Mouse (Mus musculus) heart, embryonic 10.5 days (tissue): ENCODE results near the gene Ddx47. TPM values are rescaled to one million over a fixed set of nuclear protein-coding genes. Genes with fewer than 3 reads are reported as not detected.
A peak's percentile ranks its signal among the peaks of the same experiment; 100 is the strongest.

Experiments used
- DNase-seq: peaks from one replicate; pipeline ENCODE4 v3.0.0-alpha.2; 2017; ENCODE audit warnings: low spot score
- H3K27ac ChIP-seq: fragments of 300-500 bp; sonication (generic); 2 replicates; pipeline ENCODE4 v1.5.1; 2016; ENCODE audit warnings: mild to moderate bottlenecking
- H3K27me3 ChIP-seq: fragments of 300-500 bp; sonication (generic); 2 replicates; pipeline ENCODE4 v1.6.1; 2016; ENCODE audit warnings: mild to moderate bottlenecking; ENCODE audit not compliant: poor library complexity, insufficient read depth, severe bottlenecking
- H3K36me3 ChIP-seq: fragments of 300-500 bp; sonication (generic); 2 replicates; pipeline ENCODE4 v1.6.1; 2016; ENCODE audit warnings: mild to moderate bottlenecking, moderate library complexity
- H3K4me1 ChIP-seq: fragments of 300-500 bp; sonication (generic); 2 replicates; pipeline ENCODE4 v1.6.1; 2016; ENCODE audit warnings: mild to moderate bottlenecking
- H3K4me3 ChIP-seq: fragments of 300-500 bp; sonication (generic); 2 replicates; pipeline ENCODE4 v1.5.1; 2016; ENCODE audit warnings: mild to moderate bottlenecking, moderate library complexity
- H3K9me3 ChIP-seq: fragments of 300-500 bp; sonication (generic); 2 replicates; pipeline ENCODE4 v1.6.1; 2016; ENCODE audit warnings: mild to moderate bottlenecking, moderate library complexity
- WGBS: fragments of 180-500 bp; shearing (Covaris S2); methylation state at CpG from one replicate; pipeline ENCODE4 v1.1.7; 2016; 5-methylcytosine and 5-hydroxymethylcytosine counted together
- polyA plus RNA-seq: library from polyadenylated mRNA; unstranded; fragments of >200 nt; fragmentation: Nextera tagmentation; extraction: Ambion mirVana; gene quantifications from 2 replicates; pipeline ENCODE4 v1.2.1, GENCODE M21; 2016

The Ddx47 gene
- 75.6 and 99.1 TPM in 2 replicates for polyA plus RNA-seq

DNA sequence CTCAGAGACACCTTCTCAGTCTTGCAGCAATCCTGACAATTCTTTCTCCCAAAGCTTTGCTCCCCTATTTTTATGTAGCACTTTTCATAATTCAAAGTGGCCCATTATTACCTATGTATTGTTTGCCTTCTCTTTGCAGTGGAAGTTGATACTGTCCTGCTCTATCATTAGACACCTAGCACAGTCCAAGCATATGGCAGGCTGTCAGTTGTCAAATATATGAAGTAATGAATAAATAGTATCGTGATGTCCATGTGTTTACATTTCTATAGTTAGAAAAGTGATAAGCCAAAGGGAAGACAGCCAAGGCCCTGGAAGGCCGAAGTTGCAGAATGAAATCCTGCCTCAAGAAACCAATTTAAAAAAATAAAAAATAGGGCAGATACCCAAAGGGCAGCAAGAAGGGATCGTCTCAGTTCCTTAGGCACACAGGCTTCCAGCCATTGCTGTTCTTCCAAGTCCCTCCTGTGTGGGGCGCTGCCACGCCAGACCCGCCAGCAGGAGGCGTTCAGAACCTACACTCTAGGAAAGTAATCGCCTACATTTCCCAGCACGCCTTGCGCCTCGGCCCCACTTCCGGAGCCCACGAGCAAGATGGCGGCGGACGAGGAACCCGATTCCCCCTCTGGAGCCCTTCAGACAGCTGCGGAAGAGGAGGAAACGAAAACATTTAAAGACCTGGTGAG is at the start of gene Ddx47:
Gene Ddx47 (plus strand): TSS at position 565 of the 686 bp plus-strand sequence.
- WGBS, result 6% methylated on average over 19 of the region's 19 CpGs
- H3K36me3 ChIP-seq, result peaks cover 27% of the 10 kb centered on the region
- peaks cover 6% of the 10 kb centered on the region; the same call in 1 of the 2 replicates for H3K4me1 ChIP-seq
- peak within 1 kb of the TSS; percentile 75 for H3K4me3 ChIP-seq
- DNase-seq, result peak; percentile 98
- no peaks in the 10 kb centered on the region for H3K9me3 ChIP-seq
- peak within 1 kb of the TSS; percentile 82 for H3K27ac ChIP-seq
- H3K27me3 ChIP-seq, result no peaks in the 10 kb centered on the region

DNA sequence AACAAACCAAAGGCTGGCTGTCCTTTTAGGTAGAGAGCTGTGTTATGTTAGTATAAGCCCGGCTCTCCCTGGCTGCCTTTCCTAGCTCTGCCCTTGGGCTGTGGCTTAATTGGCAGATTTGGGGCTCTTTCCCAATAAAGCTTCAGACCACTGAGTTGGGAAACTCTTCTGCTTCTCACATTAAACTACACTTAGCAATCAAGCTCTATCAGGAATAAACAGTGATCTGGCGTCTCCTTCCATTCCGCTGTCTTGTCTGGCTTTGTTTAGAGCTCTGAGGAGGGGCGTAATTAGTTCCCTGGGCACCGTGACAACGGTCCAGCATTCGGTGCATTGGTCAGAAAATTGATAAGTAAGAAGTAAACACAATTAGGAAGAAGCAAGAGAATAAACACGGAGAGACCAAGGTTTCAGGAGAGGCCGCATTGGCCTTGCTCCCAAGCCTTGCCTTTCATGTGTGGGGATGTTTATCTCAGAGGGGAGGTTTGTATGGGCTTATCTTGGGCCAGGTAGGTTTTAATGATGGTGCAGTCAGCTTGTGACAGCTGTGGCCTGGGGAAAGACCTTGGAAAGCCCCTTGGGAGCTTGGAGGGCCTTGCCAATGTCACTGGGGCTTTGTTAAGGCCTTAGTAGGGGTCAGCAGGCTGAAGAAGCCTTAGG is 49.4 kb upstream of the Ddx47 start:
- no peak for DNase-seq
- H3K27me3 ChIP-seq, result no peaks in the 10 kb centered on the region
- H3K9me3 ChIP-seq, result no peaks in the 10 kb centered on the region
- 61% methylated on average over 9 of the region's 9 CpGs for WGBS
- H3K36me3 ChIP-seq, result no peaks in the 10 kb centered on the region
- H3K4me3 ChIP-seq, result no peak overlapping the region
- H3K4me1 ChIP-seq, result 0 out of 2 replicates have a peak, but pooled peaks cover 10% of the 10 kb centered on the region
- H3K27ac ChIP-seq, result no peak overlapping the region

DNA sequence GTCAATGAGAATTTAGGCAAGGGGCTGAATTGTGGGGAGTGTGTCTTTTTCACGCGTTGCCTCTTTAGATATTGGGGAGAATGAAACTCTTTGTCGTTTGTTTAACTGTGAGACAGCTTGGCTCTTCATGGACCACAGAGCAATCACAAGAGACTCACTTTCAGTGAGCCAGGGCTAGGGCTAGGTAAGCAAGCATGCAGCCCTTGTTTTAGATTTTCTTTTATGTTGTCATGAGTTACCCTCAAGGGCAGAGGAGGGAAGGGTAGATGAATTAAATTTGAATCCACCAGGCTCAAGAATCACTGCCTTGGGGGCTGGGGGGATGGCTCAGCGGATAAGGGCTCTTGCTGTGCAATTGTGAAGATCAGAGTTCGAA is 48.9 kb upstream of the Ddx47 start:
- Histone ChIP-seq H3K27ac (no peak overlapping the region), H3K4me3 (no peak overlapping the region), H3K4me1 (0 out of 2 replicates have a peak, but pooled peaks cover 10% of the 10 kb centered on the region), H3K27me3 (no peaks in the 10 kb centered on the region), H3K9me3 (no peaks in the 10 kb centered on the region), H3K36me3 (no peaks in the 10 kb centered on the region)
- 77% methylated on average over 5 of the region's 5 CpGs for WGBS
- DNase-seq, result no peak

DNA sequence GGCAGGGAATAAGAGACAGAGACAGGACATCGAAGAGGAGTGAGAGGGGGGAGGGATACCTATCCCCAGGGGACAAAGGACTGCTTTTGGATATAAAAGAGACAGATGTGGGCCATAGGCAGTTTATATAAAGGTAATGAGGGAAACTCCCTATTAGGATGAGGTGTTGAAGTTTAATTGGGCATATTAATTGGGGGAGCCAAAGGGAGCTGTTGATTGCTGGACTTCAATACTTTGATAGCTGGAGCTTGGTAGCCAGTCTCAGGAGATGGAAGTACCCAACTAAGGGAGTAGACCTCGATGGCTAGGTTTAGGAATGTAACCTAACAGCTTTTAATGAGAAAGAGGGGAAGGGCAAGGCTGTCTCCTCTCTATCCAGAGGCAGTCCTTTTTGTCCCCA is 47.5 kb upstream of the Ddx47 start:
- Histone ChIP-seq H3K4me3 (no peak overlapping the region), H3K27ac (no peak overlapping the region), H3K36me3 (no peaks in the 10 kb centered on the region), H3K4me1 (0 out of 2 replicates have a peak, but pooled peaks cover 10% of the 10 kb centered on the region), H3K27me3 (no peaks in the 10 kb centered on the region), H3K9me3 (no peaks in the 10 kb centered on the region)
- DNase-seq, result no peak
- 69% methylated on average over 2 of the region's 2 CpGs for WGBS

DNA sequence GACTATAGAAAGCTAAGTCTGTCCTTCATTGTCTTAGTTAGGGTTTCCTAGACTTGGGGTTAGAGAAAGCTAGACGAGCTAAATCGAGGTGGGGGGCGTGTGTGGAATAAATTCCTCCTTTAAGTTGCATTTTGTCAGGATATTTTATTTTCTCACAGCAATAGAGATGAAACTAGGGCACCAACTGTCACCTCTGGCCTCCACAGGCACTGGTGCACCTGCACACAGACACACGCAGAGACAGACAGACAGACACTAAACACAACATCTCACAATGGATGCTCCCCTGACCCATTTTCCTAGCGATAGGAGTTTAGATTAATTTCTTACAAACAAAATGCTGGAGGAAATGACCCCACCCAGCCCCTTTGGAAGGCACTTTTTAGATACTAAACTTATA is 44.7 kb upstream of the Ddx47 start:
- no peak for DNase-seq
- Histone ChIP-seq H3K36me3 (no peaks in the 10 kb centered on the region), H3K9me3 (no peaks in the 10 kb centered on the region), H3K27me3 (no peaks in the 10 kb centered on the region), H3K4me1 (0 out of 2 replicates have a peak, but pooled peaks cover 6% of the 10 kb centered on the region), H3K27ac (no peak overlapping the region), H3K4me3 (no peak overlapping the region)
- 80% methylated on average over 5 of the region's 5 CpGs for WGBS

DNA sequence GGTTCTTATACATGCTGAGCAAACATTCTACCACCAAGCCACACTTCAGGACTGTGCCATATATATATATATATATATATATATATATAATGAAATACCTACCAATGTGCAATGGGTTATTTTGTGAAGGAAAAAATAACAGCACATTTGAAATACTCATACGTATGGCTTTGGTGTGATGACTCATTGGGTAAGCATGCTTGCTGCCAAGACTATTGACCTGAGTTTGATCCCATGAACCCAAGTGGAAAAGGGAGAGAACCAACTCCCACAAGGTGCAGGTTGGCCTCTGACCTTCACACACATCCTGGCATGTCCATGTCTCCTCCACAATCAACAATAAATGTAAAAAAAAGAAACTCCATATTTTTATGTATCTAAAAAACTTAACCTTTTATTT is 43.1 kb upstream of the Ddx47 start:
- Histone ChIP-seq H3K9me3 (no peaks in the 10 kb centered on the region), H3K27me3 (no peaks in the 10 kb centered on the region)
- WGBS, result 52% methylated on average over 1 of the region's 1 CpGs

DNA sequence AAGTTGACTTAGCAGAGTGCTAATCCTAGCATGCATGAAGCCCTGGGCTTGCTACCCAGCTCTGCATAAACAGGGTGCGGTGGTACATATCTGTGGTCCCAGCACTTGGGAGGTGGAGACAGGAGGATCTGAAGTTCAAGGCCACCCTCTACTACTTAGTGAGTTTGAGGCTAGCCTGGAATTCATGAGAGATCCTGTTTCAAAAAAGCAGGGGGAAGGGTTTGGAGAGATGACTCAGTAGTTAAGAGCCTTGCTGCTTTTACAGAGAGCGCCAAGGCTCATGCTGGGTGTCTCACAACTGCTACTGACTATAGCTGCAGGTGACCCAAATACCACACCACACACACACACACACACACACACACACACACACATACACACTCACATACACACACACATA is 41.9 kb upstream of the Ddx47 start:
- Histone ChIP-seq H3K27ac (no peak overlapping the region), H3K27me3 (no peaks in the 10 kb centered on the region), H3K9me3 (no peaks in the 10 kb centered on the region), H3K4me3 (no peak overlapping the region), H3K4me1 (no peaks in the 10 kb centered on the region), H3K36me3 (no peaks in the 10 kb centered on the region)
- DNase-seq, result no peak
- WGBS, result 80% methylated on average over 2 of the region's 2 CpGs

More for the DNA sequence above, 43.1 kb upstream of the Ddx47 start:
- no peaks in the 10 kb centered on the region for H3K4me1 ChIP-seq
- H3K4me3 ChIP-seq, result no peak overlapping the region
- no peak for DNase-seq
- no peaks in the 10 kb centered on the region for H3K36me3 ChIP-seq
- no peak overlapping the region for H3K27ac ChIP-seq

DNA sequence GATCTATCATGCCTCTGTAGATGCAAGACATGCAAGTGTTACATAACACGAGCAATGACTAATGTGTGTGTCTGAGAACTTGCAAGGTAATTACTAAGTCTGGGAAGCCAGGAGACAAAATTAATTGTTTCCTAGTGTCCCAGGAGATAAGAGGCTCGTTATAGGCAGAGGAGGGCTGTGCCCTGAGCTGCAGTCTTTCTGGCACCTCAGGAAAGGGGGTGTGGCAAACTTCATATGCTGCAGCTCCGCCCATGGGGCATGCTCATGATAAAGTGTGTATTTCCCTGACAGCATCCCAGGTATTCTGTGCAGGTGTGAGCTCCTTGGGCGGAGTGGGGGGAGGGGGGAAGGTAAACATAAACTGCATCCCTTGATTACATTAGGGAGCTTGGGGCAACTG is 39.3 kb upstream of the Ddx47 start:
- WGBS, result 49% methylated on average over 4 of the region's 4 CpGs
- Histone ChIP-seq H3K9me3 (no peaks in the 10 kb centered on the region), H3K4me1 (peaks cover 9% of the 10 kb centered on the region), H3K36me3 (no peaks in the 10 kb centered on the region), H3K4me3 (no peak overlapping the region), H3K27me3 (no peaks in the 10 kb centered on the region), H3K27ac (no peak overlapping the region)
- DNase-seq, result no peak

DNA sequence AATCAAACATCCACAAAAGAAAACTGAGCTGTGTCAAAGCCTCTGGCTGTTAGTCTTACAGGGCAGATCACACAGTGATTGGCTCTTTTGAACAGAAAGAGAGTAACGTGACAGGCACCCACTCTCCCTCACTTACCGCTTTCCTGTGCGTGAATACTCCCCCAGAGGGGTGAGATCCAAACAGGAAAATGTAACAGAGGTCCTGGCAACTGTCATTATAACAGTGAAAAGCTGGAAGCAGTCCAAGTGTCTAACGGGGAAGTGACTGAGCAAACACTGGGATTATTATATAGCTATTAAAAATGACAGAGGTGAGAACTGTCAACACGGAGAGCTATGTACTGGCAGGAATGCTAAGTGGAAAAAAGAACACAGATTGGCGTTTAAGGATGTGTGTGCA is 34.8 kb upstream of the Ddx47 start:
- no peaks in the 10 kb centered on the region for H3K36me3 ChIP-seq
- no peak overlapping the region for H3K27ac ChIP-seq
- H3K9me3 ChIP-seq, result no peaks in the 10 kb centered on the region
- H3K4me3 ChIP-seq, result no peak overlapping the region
- DNase-seq, result no peak
- H3K27me3 ChIP-seq, result 0 out of 2 replicates have a peak, but pooled peaks cover under 1% of the 10 kb centered on the region
- peaks cover 19% of the 10 kb centered on the region for H3K4me1 ChIP-seq
- WGBS, result 53% methylated on average over 6 of the region's 6 CpGs

DNA sequence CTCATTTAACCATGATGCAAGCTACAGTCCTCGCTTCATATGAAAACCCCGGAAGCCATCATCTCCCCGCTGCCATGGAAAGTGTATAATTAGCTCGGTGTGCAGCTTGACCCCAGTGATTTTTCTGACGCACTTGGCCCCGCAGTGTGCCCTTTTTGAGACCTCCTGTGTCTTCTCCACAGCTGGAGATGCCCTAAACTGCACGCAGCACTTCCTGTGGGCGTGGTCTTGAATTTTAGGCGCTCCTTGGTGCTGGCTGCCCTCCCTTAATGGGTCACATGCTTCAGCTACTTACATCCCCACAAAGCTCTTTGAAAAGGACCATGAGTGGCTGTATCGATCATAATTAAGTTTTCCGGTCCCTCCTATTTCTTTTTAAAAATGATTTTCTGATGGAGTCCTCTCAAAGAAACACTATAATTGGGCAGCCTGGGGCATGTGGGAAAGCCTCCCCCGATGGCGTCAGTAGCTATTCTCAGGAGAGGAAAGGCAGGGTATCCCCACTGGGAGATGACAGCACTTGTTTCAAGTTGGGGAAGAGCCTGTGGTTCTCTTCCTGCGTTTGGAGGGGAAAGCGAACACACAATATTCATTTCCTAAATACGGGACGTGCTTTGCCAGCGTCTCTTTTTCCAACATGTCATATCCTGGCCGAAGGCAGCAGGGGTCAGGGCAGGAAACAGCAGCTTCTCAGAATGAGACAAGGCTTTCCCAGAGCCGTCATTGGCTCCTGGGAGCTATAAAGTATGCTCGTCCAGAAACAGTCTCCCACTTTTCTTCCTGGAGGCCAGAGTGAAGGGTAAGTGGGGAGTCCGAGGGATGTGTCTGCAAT is 30.0 kb upstream of the Ddx47 start, which contains the start of gene Apold1:
Gene Apold1 (plus strand): TSS at position 488 of the 832 bp plus-strand sequence.
- peak; percentile 78 for DNase-seq
- WGBS, result 45% methylated on average over 22 of the region's 22 CpGs
- Histone ChIP-seq H3K27ac (peak within 1 kb of the TSS; percentile 72), H3K4me3 (peak within 1 kb of the TSS; percentile 19; the same call in 1 of the 2 replicates), H3K9me3 (no peaks in the 10 kb centered on the region), H3K27me3 (peaks cover 15% of the 10 kb centered on the region; the same call in 1 of the 2 replicates), H3K36me3 (no peaks in the 10 kb centered on the region), H3K4me1 (peaks cover 31% of the 10 kb centered on the region)

DNA sequence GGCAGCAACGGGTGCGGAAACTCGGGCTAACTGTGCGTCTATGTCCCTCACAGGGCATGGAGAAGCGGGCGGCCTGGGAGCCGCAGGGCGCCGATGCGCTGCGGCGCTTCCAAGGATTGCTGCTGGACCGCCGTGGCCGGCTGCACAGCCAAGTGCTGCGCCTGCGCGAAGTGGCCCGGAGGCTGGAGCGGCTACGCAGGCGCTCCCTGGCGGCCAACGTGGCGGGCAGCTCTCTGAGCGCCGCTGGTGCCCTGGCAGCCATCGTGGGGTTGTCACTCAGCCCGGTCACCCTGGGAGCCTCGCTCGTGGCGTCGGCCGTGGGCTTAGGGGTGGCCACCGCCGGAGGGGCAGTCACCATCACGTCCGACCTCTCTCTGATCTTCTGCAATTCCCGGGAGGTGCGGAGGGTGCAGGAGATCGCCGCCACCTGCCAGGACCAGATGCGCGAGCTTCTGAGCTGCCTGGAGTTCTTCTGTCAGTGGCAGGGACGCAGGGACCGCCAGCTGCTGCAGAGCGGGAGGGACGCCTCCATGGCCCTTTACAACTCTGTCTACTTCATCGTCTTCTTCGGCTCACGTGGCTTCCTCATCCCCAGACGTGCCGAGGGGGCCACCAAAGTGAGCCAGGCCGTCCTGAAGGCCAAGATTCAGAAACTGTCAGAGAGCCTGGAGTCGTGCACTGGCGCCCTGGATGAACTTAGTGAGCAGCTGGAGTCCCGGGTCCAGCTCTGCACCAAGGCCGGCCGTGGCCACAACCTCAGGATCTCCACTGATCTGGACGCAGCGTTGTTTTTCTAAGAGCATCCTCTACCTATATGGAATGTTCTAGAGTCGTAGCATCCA is 27.7 kb upstream of the Ddx47 start:
- Histone ChIP-seq H3K4me1 (peaks cover 29% of the 10 kb centered on the region), H3K36me3 (no peaks in the 10 kb centered on the region), H3K27me3 (peaks cover 15% of the 10 kb centered on the region; the same call in 1 of the 2 replicates), H3K27ac (peak overlapping the region; percentile 91), H3K4me3 (peak overlapping the region; percentile 76), H3K9me3 (no peaks in the 10 kb centered on the region)
- WGBS, result 2% methylated on average over 62 of the region's 62 CpGs
- peak; percentile 95 for DNase-seq

DNA sequence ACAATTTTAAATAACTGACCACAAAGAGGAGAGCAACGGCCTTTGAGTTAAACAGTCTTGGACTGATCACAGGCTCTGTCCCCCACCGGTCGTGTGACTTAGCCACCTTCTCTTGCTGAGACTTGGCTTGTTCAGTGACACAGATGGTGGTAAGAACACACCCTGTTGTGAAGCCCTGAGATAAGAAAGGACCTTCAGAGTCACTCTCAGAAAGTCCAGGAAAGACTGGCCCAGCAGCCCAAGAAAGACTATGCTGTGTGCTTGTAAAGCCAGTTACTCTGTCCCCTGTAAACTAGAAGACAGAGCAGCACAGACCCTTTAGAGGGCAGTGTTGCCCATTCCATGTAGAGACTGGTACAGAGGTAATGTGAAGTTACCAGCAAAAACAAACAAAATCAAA is 26.7 kb upstream of the Ddx47 start:
- WGBS, result 41% methylated on average over 3 of the region's 3 CpGs
- peaks cover 29% of the 10 kb centered on the region for H3K4me1 ChIP-seq
- peak; percentile 87 for DNase-seq
- H3K27me3 ChIP-seq, result peaks cover 15% of the 10 kb centered on the region; the same call in 1 of the 2 replicates
- no peaks in the 10 kb centered on the region for H3K36me3 ChIP-seq
- no peak overlapping the region for H3K4me3 ChIP-seq
- peak overlapping the region; percentile 91; the same call in 1 of the 2 replicates for H3K27ac ChIP-seq
- H3K9me3 ChIP-seq, result no peaks in the 10 kb centered on the region
